Mouse (Mus musculus) left cerebral cortex, postnatal 14 days (tissue): ENCODE results near the gene Zbed3. TPM values are rescaled to one million over a fixed set of nuclear protein-coding genes. Genes with fewer than 3 reads are reported as not detected.

Experiments
- total RNA-seq, 2 experiments: library from RNA; stranded (reverse); gene quantifications; 2 replicates each; pipeline ENCODE4 v1.2.3; 2021

Gene Zbed3
- total RNA-seq, 2 experiments from 2014 or later: 16.7 to 17.3 TPM

Other genes starting within 250 kb of the Zbed3 start
- 100 to 1,000 TPM; 109 to 114 TPM for gene Pde8b, start 73.3 kb upstream of the Zbed3 start, total RNA-seq
- gene Aggf1, start 51.7 kb downstream of the Zbed3 start, total RNA-seq: 10 to 100 TPM; 44.4 to 47.0 TPM
- 10 to 100 TPM; 16.8 to 20.2 TPM for gene Crhbp, start 121.3 kb downstream of the Zbed3 start, total RNA-seq
- not detected for gene S100z, start 155.1 kb downstream of the Zbed3 start, total RNA-seq
- gene F2rl1, start 201.6 kb downstream of the Zbed3 start, total RNA-seq: under 1 TPM; 0.27 to 0.46 TPM